Mouse (Mus musculus): ENCODE measurements around the gene Reep3.

GRCm38 (mm10) chr10:66994469-66994868, 102.3 kb downstream of the Reep3 start:
- TF ChIP-seq MYOG (IDR thresholded peaks at IDR 0.05; ENCODE audit: control insufficient read depth in 1 of 3, insufficient read depth in 1 of 3, insufficient read length in 2 of 3, low read depth in 2 of 3) = peak; percentile 12 to 93 (median 27)
- no peak for TF ChIP-seq E2F4 (IDR thresholded peaks at IDR 0.05; ENCODE audit: insufficient read depth)
- TF ChIP-seq TCF12 (IDR thresholded peaks at IDR 0.05; ENCODE audit: insufficient read depth, poor library complexity, severe bottlenecking) = peak; percentile 50
- TF ChIP-seq POLR2AphosphoS2 (IDR thresholded peaks at IDR 0.05; ENCODE audit: insufficient read length, low read depth) = no peak
- no peak for TF ChIP-seq POLR2A (IDR thresholded peaks at IDR 0.05; ENCODE audit: insufficient read length, low read depth)

Data from myocyte (in vitro differentiated cells).